Mouse (Mus musculus) forebrain, embryonic 12.5 days (tissue): ENCODE measurements around the gene Zbtb1. TPM values are rescaled to one million over a fixed set of nuclear protein-coding genes. Genes with fewer than 3 reads are reported as not detected.

ENCODE experiments used
- polyA plus RNA-seq: library from polyadenylated mRNA; unstranded; fragments of >200 nt; fragmentation: Nextera tagmentation; extraction: Ambion mirVana; gene quantifications from 2 replicates; pipeline ENCODE4 v1.2.1, GENCODE M21; 2016

Gene Zbtb1
- polyA plus RNA-seq, 1 experiment from 2014 or later: 8.5 TPM

Other genes with a start within 250 kb of the Zbtb1 start
- gene Esr2, start 193.0 kb upstream of the Zbtb1 start, polyA plus RNA-seq: 0.06 and 0.13 TPM in 2 replicates
- gene Tex21, start 123.5 kb upstream of the Zbtb1 start, polyA plus RNA-seq: not detected in 2 replicates
- gene Mthfd1, start 115.0 kb upstream of the Zbtb1 start, polyA plus RNA-seq: 64.0 and 67.6 TPM in 2 replicates
- 5.9 and 6.5 TPM in 2 replicates for gene Akap5, start 45.4 kb upstream of the Zbtb1 start, polyA plus RNA-seq
- gene Zbtb25, start 664 bp upstream of the Zbtb1 start, polyA plus RNA-seq: 20.0 and 22.5 TPM in 2 replicates
- 4.6 and 4.8 TPM in 2 replicates for gene Hspa2, start 33.9 kb downstream of the Zbtb1 start, polyA plus RNA-seq
- 0.13 and 0.93 TPM in 2 replicates for gene Ppp1r36, start 47.3 kb downstream of the Zbtb1 start, polyA plus RNA-seq
- 1.0 TPM in 2 replicates for gene Plekhg3, start 160.6 kb downstream of the Zbtb1 start, polyA plus RNA-seq